Mouse (Mus musculus) thymus, postnatal 14 days (tissue): ENCODE results near the gene Hmgxb4.

Experiments used
- DNase-seq: peaks from one replicate; pipeline ENCODE4 v3.0.0; 2021

The Hmgxb4 gene

DNA sequence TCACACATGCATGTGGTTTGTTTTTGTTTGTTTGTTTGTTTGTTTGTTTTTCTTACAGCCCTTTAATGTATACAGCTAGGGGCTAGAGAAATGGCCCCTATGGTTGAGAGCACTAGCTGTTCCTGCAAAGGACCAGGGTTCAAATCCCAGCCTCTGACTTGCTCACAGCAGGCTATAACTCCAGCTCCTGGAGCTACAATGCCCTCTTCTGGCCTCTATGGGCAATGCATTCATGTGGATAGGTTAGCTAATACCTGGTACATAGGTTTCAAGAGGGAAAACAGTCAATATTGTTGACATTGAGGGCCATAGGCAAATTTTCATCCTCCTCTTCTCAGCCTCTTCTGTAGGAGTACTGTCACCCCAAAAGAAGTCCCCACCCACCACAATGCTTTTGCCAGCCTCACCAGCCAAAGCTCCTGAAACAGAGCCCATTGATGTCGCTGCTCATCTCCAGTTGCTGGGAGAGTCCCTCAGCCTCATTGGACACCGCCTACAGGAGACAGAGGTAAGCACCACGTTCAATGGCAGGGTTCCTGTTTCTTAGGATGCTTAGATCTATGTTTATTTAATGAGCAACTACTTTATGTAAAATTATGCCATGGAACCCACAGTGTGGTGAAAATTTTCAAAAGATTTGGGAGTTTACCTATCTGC lies 30.6 kb downstream of the Hmgxb4 start:
- DNase-seq = peak; percentile 45

DNA sequence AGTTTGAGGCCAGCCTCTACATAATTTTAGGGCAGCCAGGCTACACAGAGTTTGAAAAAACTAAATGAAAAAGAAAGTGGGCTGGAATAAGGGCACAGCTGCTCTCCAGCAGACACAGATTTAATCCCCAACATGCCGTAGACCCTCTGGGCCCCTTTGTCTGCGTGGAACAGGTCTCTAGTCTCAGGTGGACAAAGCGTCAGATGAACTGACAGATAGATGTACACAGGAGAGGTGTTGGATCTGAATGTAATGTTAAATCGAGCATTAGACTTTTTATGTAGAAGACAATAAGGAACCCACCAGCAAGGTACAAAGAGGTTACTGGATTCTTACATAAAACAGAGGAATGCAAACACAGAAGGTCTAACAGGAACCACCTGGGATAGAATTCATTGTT lies 32.7 kb downstream of the Hmgxb4 start:
- no peak for DNase-seq

DNA sequence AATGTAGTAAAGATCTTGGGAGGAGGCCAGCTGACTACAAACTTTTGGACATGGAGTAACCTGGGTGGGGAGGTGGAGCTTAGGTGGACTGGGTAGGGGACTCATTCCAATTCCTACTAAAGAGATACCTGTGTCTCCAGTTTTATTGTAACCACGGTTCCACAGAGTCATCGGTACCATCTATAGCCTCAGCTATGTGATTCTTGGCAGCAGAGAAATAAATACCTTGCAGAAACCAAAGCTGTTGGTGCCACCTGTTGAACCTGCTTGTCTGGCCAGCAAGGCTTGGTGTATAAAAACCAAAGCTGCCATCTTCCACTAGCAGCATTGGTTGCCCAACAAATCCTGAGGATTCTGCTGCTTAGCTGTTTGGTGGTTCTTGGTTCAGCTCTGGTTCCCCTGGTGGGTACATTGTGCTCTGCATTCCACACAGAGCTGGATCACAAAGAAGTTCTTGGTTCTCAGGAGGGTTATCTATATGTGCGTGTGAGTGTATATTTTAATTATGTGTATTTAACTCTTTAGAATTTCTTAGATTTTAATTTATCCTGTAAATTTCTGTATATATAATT lies 37.4 kb downstream of the Hmgxb4 start:
- DNase-seq = no peak

DNA sequence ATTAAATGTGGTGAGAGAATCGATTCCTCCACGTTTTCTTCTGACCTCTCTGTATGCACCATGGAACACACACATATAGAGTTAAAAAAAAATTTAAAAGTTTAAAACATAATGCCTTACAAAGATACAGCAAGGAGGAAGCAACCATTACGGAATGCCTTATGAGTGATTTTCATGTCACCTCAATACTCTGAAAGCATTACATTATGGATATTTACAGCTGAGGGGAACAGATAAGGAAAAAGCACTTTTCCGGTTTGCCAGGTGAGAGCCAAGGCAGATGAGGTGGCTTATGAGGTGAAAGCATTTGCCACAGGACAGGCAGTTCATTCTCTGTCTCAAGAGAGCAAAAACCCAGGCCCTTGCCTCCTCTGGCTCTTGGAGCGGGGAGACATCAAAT lies 39.8 kb downstream of the Hmgxb4 start:
- no peak for DNase-seq

DNA sequence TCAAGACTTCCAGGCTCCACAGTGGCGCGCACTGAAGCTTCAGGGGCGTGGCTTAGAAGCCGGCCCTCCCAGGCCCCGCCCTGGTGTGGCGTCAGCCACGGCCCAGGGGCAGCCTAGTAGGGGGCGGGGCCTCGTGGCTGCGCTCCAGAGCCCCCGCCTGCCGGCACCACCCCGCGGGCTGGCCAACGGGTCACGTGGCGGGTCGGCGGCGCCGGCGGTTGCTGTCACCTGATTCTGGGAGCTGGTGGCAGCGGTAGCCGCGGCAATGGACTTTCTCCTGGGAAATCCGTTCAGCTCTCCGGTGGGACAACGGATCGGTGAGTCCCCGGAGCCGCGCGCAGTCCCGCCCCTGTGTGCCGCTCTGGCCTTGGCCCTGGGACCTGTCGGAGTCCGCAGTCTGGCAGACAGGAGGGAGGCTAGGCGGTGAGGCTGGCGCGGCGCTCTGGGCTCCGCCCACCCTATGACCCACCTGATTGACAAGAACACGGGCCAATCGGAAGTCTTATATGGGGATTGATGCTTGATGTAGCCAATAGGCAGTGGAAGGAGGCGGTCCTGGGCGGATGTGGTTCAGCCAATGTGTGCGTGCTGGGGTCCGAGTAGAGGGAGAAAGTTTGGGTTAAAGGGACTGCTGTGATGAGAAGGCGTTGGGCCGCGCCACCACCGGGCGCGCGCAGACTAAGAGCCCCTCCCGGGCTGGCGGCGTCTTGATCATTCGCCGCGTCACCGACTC lies 40.5 kb downstream of the Hmgxb4 start, which contains the start of gene Tom1:
TSS of gene Tom1 (plus strand) at position 195 of the 733 bp plus-strand sequence.
- DNase-seq = peak; percentile 97

DNA sequence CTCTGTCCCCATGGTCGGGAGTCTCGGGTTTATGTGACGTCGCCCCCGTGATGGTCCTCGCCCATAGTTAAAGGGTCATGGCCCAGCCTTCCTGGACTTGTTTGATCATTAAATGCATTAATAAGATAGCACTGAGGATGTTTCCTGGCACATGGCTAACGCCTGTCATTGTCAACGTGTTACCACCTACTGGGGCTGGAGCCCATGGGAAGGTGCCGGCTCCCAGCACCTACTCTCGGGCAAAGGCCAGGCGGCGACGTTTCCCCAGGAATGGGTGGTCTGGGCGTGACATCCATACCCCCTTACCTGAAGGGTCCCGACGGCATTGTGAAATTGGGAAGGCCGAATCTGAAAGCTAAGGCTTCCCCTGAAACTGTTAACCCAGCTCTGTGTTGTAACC lies 41.1 kb downstream of the Hmgxb4 start:
- DNase-seq = peak; percentile 57

DNA sequence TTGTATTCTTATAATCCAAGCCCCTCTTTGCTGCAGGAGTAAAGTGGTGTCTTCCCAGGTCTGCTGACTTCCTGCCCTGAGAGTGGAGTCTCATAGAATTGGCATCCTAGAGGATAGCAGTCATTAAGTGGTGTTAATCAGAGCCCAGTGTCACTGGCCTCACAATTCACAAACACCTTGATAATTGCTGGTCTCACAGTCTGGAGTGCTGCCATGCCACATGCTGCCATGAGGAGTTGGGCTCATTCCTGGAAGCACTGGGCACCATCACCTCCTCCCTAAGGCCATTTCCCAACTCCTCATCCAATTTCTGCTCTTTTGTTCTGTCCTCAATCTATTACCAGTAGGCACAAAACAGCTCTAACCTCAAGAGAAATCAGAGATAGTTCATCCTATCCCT lies 42.5 kb downstream of the Hmgxb4 start:
- DNase-seq = no peak

DNA sequence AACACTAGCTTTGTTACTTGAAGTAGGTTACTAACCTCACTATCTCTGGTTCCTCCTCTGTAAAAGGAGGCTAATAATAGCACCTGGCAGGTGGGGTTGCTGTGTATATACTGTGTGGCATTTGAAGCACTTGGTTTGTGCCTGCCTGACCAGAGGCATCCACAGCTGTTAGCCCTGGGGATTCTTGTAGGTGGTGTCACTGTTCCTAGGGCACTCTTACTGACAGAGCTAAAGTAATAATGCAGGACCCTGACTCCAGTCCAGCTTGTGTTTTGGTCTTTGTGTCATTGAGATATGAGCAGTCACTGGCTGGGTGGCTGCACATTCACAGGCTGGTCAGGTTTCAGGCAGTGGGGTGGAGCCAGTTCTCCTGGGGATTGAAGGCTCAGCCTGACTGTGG lies 45.3 kb downstream of the Hmgxb4 start:
- no peak for DNase-seq

DNA sequence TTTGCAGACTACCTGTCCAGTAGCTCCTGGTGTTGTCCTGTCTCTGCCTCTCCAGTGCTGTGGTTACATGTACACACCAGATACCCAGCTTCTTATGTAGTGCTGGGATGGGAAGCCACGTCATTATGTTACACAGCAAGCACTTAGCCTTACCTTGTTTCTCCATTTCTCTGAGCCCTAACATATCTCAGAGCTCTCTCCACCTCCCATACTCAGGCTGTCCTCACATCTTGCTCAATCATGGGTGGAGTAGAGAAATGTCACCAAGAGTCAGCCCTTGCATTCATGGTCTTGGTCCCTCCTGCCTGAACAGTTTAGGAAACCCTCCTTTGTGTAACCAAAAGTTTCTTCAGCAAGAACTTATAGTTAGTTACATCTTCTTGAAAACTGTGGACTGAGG lies 46.6 kb downstream of the Hmgxb4 start:
- no peak for DNase-seq

DNA sequence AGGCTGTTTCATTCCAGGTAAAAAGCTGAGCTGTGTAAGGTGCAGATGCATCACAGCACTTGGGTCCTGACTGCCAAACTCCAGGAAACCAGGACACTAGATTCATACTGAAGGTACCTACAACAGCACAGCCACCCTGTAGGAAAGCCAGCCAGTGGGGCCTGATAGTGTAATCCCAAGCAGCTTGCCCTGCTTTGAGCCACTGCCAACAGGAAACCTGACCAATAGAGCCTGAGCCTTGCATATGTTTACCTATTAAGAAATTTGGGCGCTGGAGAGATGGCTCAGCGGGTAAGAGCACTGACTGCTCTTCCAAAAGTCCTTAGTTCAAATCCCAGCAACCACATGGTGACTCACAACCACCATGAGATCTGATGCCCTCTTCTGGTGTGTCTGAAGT lies 49.0 kb downstream of the Hmgxb4 start:
- DNase-seq = no peak

DNA sequence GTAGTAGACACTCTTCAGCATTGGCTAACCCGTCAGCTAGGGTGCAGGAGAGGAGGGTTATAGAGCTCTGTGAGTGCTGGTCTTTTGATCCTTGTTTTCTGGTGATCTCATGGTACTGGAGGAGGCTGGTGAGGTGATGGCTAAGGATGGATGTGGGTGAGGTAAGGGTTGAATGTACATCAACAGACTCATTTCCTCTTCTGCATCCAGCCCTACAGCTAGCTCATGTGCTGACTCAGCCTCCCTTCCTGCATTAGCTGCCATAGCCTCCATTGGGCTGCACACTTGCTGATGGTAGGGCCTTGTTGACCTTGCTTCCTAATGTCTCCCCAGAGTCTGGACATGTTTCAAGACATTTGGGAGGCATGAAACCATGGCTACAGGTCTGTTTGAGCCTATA lies 49.8 kb downstream of the Hmgxb4 start:
- DNase-seq = no peak

DNA sequence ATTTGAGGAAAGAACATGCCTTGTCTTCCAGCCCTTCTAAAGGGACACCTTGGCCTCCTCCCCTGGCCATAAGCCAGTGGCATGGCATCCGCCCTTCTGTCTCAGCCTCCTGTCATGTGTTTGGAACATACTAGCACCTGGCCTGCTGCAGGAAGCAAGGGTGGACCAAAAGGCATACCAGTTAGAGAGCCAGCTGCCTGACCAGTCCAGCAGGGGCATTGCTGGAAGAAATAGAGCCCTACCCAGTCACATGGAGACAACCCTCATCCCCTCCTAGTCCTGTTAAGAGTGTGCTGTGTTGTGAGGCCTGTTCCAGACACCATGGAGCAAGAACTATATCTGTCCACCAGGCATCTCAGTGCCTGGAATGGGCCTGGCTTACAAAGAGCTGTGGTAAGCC lies 53.1 kb downstream of the Hmgxb4 start:
- no peak for DNase-seq

DNA sequence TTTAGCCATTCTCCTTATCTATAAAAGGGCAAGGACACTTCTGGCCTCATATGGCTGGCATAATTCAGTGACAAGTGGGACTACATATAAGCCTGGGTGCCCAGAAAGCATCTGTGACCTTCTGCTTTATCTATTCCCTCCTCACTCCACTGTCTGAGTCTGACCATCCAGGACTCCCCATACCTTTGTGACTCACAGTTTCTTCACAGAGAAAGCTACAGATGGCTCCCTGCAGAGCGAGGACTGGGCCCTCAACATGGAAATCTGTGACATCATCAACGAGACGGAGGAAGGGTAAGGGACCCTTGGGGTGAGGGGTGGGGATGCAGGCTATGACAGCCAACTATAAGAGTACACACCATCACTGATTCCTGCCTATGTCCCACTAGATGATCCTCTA lies 54.6 kb downstream of the Hmgxb4 start:
- DNase-seq = no peak

DNA sequence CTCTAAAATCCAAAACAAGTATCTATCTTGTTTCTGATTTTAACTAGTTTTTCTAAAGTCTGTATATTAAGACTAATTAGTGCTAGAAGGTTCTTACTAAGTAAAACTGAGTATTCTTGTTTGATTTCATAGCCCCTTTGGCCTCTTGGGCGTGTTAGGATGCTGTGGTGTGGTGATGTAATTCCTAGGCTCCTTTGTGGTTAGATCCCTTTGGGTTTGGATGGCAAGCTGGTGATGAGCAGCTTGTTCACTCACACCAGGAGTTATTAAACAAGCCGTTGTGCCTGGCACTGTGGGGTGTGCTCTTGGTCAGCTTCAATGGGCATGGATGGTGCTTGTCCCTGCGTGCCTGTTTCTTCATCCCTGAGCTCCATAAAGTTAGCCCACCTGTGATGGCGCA lies 60.2 kb downstream of the Hmgxb4 start:
- DNase-seq = no peak

DNA sequence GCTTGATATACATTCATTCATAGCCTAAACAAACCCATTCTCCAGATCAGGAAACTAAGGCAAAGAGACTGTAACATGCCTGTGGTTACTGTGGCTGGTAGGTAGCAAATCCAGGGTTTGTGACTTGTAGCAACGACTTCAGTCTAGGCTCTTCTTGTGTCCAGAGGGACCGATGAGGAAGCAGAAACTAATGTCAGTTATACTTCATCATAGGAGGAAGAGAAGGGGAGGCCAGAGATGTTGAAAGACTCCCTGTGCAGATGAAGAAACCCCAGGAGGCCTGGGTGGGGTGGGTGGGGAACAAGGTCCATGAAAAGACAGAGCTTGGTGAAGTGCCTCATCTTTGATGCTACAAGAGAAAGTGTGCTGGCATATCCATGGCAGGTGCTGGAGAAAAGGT lies 62.5 kb downstream of the Hmgxb4 start:
- DNase-seq = no peak

DNA sequence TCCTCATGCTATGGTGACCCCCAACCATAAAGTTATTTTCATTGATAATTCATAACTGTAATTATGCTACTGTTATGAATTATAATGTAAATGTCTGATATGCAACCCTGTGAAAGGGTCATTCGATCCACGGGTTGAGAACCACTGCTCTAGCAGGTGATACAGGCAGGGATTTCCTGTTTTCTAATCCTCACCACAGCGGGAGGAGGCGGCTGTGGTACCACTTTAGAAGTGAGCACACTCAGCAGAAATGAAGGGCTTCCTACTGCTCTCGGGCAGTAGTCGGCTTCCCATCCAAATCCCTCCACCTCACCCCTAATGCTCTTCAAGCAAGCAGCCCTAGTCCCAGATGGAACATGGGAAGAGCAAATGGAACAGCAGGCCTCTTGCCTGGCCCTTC lies 66.9 kb downstream of the Hmgxb4 start:
- DNase-seq = no peak

DNA sequence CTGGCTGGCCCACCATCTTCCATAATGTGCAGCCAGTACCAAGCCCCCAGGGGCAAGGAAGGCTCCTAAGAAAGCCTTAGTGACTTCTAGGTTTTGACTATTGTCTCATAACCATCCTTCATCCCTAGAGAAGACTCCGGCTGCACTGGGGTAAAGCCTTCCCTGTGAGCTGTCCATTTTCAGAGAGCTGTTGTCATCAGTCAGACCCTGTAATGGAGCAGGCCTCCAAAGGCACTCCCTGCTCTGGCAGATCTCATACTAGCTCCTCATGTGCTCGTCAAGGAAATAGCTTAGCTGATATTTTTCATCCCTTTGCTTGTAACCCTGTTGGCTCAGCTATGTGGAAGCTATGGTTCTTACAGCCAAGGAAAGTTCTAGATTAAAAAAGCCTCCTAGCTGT lies 67.7 kb downstream of the Hmgxb4 start:
- DNase-seq = no peak

DNA sequence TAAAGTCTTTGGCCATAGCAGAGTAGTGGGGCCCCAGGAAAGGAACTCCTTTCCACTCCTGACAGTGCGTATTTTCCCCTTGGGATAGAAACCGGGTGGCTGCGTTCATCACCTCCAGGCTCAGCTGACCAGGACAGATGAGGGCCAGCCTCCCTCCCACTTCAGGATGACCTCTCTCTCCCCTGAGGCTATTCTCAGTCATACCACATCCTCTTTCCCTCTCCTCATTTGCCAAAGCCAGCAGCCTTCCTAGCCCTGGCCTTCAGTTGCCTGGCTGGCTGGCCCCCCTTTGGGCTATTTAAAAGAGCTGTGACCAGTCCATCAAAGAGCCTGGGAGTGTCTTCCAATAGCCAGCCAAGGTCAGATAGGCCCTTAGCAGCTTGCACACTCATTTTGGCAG lies 70.1 kb downstream of the Hmgxb4 start:
- no peak for DNase-seq

DNA sequence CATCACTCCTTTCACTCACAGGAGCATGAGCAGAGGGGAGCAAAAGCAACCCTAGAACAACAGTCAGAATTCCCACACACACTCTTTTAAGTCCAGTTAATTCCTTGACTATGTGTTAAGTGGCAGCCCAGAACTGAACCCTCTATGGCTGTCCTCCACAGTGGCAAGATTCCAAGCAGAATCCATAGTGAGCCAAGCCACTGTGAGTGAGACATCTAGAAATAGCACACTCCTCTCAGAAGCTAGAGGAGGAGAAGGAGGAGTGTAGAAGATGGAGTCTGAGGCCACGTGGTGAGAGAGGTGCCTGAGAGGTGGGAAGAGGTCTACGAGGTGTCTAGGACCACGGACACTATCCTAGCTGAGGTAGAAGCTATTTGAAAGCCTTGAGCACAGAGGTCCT lies 71.6 kb downstream of the Hmgxb4 start:
- DNase-seq = no peak

DNA sequence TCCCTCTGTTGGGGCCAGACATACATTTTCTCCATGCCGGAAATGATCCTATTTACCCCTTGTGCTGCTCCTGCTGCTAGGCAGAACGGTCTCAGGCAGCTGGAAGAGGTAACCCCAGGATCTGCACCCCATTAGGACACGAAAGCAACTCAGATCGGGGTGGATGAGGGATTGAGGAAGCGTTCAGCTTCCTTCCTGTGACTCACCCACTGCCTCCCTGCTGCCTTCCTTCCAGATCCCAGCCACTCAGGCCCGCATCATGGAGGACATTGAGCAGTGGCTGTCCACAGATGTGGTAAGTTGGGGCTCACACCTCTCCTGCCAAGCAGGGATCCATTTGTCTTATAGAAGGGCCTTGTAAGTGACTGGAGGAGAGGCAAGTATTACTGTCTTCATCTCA lies 74.1 kb downstream of the Hmgxb4 start:
- no peak for DNase-seq

DNA sequence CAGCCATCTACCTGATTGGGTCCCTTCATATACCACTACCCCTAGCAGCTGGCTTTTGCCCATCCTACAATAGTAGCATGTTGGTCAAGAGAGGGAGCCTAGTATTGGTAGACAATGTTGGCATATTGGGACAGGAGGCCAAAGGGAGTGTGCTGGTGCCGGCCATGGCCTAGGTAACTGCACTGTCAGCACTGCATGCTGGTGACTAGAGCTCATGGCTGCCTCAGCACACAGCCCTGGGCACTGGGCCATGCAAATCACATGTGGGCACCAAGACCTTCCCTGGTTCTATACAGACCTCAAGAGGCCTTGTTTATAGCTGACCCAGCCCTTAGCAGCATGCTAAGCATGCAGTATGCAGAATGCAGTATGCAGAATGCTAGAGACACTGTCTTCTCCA lies 77.1 kb downstream of the Hmgxb4 start:
- DNase-seq = no peak

DNA sequence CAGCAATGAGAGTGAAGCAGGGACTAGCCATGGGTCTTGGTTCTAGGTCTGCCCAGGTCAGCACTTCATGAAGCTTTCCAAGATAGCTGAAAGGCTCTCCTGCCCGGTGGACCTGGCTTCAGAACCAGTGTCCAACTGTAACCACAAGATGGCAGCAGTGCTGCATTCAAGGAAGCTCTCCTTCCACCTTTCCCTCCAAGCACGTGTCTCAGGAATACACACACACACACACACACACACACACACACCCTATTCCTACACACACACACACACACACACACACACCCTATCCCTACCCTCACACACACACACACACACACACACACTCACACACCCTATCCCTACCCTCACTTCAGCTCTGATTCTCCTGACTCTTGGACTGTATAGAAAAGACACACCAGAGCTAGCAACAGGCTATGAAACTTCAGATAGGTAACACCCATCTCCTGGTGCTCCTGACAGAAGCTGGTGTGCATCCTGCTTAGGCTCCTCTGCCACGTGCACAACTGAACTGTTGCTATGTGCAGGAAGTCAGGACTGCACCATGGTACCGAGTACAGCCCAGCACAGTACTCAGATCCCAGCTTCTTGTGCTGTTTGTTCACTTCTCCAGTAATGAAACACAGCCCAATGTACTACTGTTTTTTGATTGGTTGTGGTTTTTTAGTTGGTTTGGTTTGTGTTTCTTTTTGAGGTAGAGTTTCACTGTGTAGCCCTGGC lies 78.6 kb downstream of the Hmgxb4 start:
- peak; percentile 72 for DNase-seq

DNA sequence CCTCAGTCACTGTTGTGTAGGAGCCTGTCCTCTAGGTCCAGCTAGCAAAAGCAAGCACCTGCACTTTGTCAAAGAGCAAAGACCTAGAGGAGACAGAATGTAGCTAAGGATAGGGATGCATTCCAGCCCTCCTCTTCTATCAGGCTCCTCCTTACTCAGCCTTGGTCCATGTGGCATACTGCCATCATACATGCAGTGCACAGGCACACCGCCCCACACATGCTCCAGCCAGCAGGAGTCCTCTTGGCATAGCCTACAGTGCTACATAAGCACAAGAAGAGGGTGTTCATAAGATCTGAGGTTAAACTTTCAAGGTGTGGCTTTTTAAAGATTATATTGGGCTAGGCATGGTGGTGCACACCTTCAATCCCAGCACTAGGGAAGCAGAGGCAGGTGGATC lies 81.7 kb downstream of the Hmgxb4 start:
- no peak for DNase-seq

DNA sequence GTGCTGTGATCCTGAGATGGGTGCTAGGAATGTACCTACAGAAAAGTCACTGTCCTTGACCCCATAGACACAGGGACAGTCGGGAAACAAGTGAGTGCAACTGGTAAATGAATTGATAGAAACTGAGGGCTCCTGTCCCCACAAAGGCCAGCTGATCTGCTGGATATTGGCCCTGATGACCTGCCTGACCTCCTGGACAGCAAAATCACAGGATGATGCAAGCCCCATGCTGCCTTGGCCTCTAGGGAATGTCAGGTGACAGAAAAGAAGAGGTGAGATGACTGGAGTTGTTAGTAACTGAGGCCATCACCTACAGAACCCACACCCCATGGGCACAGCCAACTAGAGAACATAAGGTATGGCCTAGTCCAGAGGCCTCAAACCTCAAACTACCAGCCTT lies 85.1 kb downstream of the Hmgxb4 start:
- no peak for DNase-seq
